Mouse (Mus musculus) bone marrow, adult 2 months (tissue): ENCODE measurements around the gene Pspn. TPM values are rescaled to one million over a fixed set of nuclear protein-coding genes. Genes with fewer than 3 reads are reported as not detected.

Experiments
- H3K27ac ChIP-seq: fragments of 200-500 bp; 2 replicates; pipeline ENCODE4 v1.5.1; 2012; ENCODE audit warnings: low read depth, mild to moderate bottlenecking, control low read depth, inconsistent platforms, low read length; ENCODE audit not compliant: control insufficient read depth, poor library complexity, insufficient read depth
- H3K4me1 ChIP-seq: fragments of 200-500 bp; 2 replicates; pipeline ENCODE4 v1.6.1; 2011; ENCODE audit warnings: low read length; ENCODE audit not compliant: control insufficient read depth, insufficient read depth
- H3K4me3 ChIP-seq: fragments of 200-500 bp; replicated peaks from 2 replicates; pipeline ENCODE3; 2011; ENCODE audit warnings: mild to moderate bottlenecking, low read depth, low read length, control low read depth; ENCODE audit not compliant: control insufficient read depth
- CTCF ChIP-seq: fragments of 200-500 bp; IDR thresholded peaks from 2 replicates; pipeline ENCODE4 v1.5.1; 2011; ENCODE audit warnings: low read length, control low read depth; ENCODE audit not compliant: control insufficient read depth, insufficient read depth
- POLR2A ChIP-seq: fragments of 200-500 bp; IDR thresholded peaks from 2 replicates; pipeline ENCODE4 v1.6.1; 2011; ENCODE audit warnings: low read depth, mild to moderate bottlenecking, control low read depth, low read length, borderline replicate concordance; ENCODE audit not compliant: control insufficient read depth
- WGBS: fragments of 180-500 bp; shearing (Covaris S2); methylation state at CpG from one replicate; pipeline ENCODE4 v1.1.7; 2018; 5-methylcytosine and 5-hydroxymethylcytosine counted together
- polyA plus RNA-seq: library from polyadenylated mRNA; stranded (reverse); fragments of >200 nt; gene quantifications from 2 replicates; pipeline ENCODE4 v1.2.4, GENCODE M21; 2011; ENCODE audit warnings: low replicate concordance; ENCODE audit not compliant: missing spikeins, insufficient read depth, insufficient read length

Pspn gene
- not detected in 2 replicates for polyA plus RNA-seq

DNA sequence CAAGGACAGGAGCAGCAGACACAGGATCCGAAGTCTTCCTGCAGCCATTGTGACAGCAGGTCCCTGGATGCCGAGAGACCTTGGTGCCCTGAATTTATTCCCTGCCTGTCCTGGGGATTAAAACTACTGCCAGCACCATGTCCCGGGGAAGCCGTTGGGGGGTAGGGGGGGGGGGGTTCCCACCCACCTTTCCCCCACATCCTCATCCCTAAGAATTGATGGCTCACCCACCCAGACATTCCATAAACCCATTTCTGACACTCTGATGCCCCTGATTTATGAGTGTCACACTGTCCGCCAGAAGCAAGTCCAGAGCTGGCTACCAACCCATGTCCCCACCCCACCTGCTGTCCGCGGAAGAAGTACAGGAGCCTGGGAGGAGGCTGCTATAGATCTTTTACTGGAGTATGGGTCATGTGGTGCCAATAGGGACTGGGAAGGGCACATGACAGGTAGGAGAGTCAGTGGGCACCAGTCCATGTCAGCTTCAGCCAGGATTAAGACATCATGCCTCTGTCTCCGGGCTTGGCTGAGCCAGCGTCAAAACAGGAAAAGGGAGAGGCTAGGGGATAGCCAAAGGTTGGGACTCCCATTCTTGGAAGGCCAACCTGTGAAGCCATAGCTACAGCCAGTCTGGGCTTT, at the start of gene Pspn:
Pspn (minus strand) TSS at position 51 of the 642 bp plus-strand sequence.
- 86% methylated on average over 9 of the region's 9 CpGs for WGBS
- TF ChIP-seq CTCF (no peak), POLR2A (no peak)

GRCm38 (mm10) chr17:57048816-57049215, 49.0 kb upstream of the Pspn start:
- WGBS, result 56% methylated on average over 3 of the region's 3 CpGs
- H3K4me1 ChIP-seq, result no peaks in the 10 kb centered on the region
- H3K4me3 ChIP-seq, result no peak overlapping the region
- no peak for TF ChIP-seq POLR2A
- no peak for TF ChIP-seq CTCF
- no peak overlapping the region for H3K27ac ChIP-seq

More for the DNA sequence above, at the start of gene Pspn:
- Histone ChIP-seq H3K27ac (no peak within 1 kb of the TSS), H3K4me1 (no peaks in the 10 kb centered on the region; the same call in 1 of the 2 replicates), H3K4me3 (no peak within 1 kb of the TSS)

GRCm38 (mm10) chr17:57047406-57047805, 47.6 kb upstream of the Pspn start:
- TF ChIP-seq POLR2A (no peak), CTCF (no peak)
- Histone ChIP-seq H3K4me1 (no peaks in the 10 kb centered on the region), H3K4me3 (no peak overlapping the region), H3K27ac (no peak overlapping the region)
- 80% methylated on average over 5 of the region's 5 CpGs for WGBS

- Histone ChIP-seq H3K4me3 (no peak within 1 kb of the TSS), H3K27ac (no peak within 1 kb of the TSS), H3K4me1 (no peaks in the 10 kb centered on the region; the same call in 1 of the 2 replicates)
- TF ChIP-seq CTCF (no peak), POLR2A (no peak)
- 80% methylated on average over 8 of the region's 8 CpGs for WGBS
Measured at GRCm38 (mm10) chr17:57041554-57041953, 41.7 kb upstream of the Pspn start, which contains the start of gene Slc25a41. Slc25a41 (minus strand) TSS chr17:57041654.

DNA sequence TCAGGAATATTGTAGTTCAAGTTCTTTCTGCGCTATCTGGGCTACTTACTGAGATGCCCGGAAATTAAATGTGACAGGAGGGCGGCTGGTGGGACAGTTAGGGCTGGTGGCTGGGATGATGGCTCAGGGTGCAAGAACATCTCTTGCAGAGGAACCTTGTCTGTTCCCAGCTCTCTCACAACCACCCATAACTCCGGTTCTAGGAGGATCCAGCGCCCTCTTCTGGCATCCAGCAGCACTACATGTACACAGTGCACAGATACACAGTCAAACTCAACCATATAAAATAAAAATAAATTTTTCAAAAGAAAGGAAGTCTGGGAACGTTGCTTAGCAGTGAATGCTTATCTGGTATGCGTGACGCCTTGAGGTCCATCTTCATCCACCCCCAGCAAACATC, 39.2 kb upstream of the Pspn start:
- H3K4me3 ChIP-seq, result no peak overlapping the region
- 48% methylated on average over 8 of the region's 8 CpGs for WGBS
- H3K27ac ChIP-seq, result no peak overlapping the region
- no peaks in the 10 kb centered on the region; the same call in 1 of the 2 replicates for H3K4me1 ChIP-seq
- no peak for TF ChIP-seq POLR2A
- peak; percentile 33; the same call in 1 of the 2 replicates for TF ChIP-seq CTCF

DNA sequence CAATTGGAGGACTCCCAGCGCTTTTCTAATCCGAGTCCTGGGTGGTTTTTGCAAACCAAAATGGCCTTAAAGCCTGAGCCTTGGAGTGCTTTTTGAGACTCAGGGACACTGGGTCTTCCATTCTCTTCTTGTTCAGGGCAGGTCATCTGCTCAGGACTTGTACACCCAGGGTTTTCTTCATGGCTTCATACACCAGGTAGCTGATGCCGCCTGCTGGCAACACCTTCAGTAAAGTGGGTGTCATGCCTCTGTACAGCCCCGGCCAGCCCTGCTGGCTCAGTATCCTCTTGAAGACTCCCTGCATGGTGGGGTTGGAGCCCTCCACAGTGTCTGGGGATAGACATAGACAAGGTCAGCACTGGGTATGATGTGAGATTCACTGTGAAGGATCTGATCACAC, 33.0 kb upstream of the Pspn start:
- no peak overlapping the region for H3K27ac ChIP-seq
- peaks cover 1% of the 10 kb centered on the region; the same call in 1 of the 2 replicates for H3K4me1 ChIP-seq
- TF ChIP-seq POLR2A, result no peak
- TF ChIP-seq CTCF, result no peak
- 82% methylated on average over 4 of the region's 4 CpGs for WGBS
- no peak overlapping the region for H3K4me3 ChIP-seq

- TF ChIP-seq POLR2A (peak; percentile 96), CTCF (no peak)
- peak overlapping the region; percentile 79 for H3K27ac ChIP-seq
- WGBS, result under 1% methylated on average over 38 of the region's 38 CpGs
- peak overlapping the region; percentile 56 for H3K4me3 ChIP-seq
- H3K4me1 ChIP-seq, result peaks cover 1% of the 10 kb centered on the region; the same call in 1 of the 2 replicates
Measured at GRCm38 (mm10) chr17:57031661-57032420, 32.0 kb upstream of the Pspn start.

DNA sequence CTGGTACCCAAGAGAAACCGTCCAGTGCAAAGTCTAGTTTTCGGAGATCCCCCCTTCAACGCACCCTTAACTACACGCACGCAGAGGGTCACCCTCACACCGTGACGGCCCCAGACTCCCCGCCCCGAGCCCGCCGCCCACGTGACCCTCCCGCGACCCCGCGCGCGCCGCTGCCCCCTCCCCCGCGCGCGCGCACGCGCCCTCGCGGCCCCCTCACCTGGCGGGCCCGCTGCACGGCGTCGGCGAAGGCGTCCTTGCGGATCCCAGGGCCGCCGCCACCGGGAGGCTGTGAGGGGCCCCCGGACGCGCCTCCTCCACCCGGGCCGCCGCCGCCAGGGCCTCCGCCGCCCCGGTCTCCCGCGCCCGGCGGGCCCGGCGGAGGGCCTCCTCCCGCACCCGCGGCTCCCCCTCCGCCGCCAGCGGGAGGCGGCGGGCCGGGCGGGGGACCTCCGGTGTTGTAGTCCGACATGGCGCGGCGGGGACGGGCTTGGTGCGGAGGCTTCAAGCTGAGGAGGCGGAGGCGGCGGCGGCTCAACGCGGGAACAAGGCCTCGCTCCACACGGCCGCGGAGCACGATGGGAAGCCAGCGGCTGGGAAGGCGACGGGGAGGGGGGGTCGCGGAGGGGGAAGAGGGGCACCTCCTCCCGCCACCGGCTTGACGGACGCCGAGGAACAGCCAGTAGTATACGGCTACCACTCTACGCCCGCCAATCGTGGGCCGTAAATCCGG, 31.3 kb upstream of the Pspn start, which contains the start of gene Khsrp:
Khsrp (minus strand) TSS at position 592 of the 730 bp plus-strand sequence.
- WGBS, result 3% methylated on average over 97 of the region's 99 CpGs
- TF ChIP-seq POLR2A (peak; percentile 47; the same call in 1 of the 2 replicates), CTCF (no peak)
- peak within 1 kb of the TSS; percentile 89 for H3K27ac ChIP-seq
- H3K4me1 ChIP-seq, result peaks cover 1% of the 10 kb centered on the region; the same call in 1 of the 2 replicates
- H3K4me3 ChIP-seq, result peak within 1 kb of the TSS; percentile 81
